Mouse (Mus musculus): ENCODE data around the gene Faf1. TPM values are rescaled to one million over a fixed set of nuclear protein-coding genes. Genes with fewer than 3 reads are reported as not detected.

Faf1 gene
- polyA plus RNA-seq (2014; fragmentation: Nextera tagmentation; extraction: Ambion mirVana): 30.3 and 32.1 TPM in 2 replicates

- ATAC-seq (ENCODE audit: insufficient read depth) (peak; percentile 98), DNase-seq (peak; percentile 99)
- Histone ChIP-seq H3K9me3 (ENCODE audit: low read depth, low read length) (no peaks in the 10 kb centered on the region), H3K9ac (peak within 1 kb of the TSS; percentile 84), H3K4me1 (ENCODE audit: insufficient read depth) (0 out of 2 replicates have a peak, but pooled peaks cover 4% of the 10 kb centered on the region), H3K36me3 (ENCODE audit: insufficient read depth) (no peaks in the 10 kb centered on the region), H3K4me3 (ENCODE audit: low read depth, low read length) (peak within 1 kb of the TSS; percentile 70), H3K4me2 (peak within 1 kb of the TSS; percentile 81), H3K27me3 (ENCODE audit: insufficient read depth, low read length) (no peaks in the 10 kb centered on the region), H3K27ac (ENCODE audit: low read depth) (peak within 1 kb of the TSS; percentile 96)
- under 1% methylated on average over 99 of the region's 107 CpGs for WGBS
- TF ChIP-seq CTCF (IDR thresholded peaks at IDR 0.05; ENCODE audit: low read depth): no peak; the same call in 1 of the 2 replicates
Measured at GRCm38 (mm10) chr4:109676218-109677215, at the start of gene Faf1. TSS of gene Faf1 (plus strand) at chr4:109676588.

DNA sequence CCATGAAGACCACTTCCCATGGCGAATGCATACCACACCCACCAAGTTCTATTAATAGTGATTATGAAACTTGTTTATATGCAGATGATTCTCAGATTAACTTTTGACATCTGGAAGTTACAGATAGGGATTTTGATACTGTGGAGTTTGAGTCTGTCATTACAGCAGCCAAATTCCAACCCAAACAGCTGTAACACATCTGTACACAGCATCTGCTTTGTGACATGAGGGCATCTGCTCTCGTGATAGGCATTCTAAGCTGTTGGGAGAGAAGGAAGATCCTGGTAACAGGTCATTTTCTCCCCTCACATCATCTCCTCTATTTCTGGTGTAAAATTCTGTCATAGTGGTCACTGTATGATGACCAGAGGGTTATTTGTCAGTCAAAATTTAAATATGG lies 46.2 kb upstream of the Faf1 start:
- DNase-seq (peak; percentile 80), ATAC-seq (ENCODE audit: insufficient read depth) (peak; percentile 95)
- Histone ChIP-seq H3K4me3 (ENCODE audit: low read depth, low read length) (no peak overlapping the region), H3K9me3 (ENCODE audit: low read depth, low read length) (no peaks in the 10 kb centered on the region), H3K4me1 (ENCODE audit: insufficient read depth) (no peaks in the 10 kb centered on the region), H3K27me3 (ENCODE audit: insufficient read depth, low read length) (no peaks in the 10 kb centered on the region), H3K36me3 (ENCODE audit: insufficient read depth) (no peaks in the 10 kb centered on the region), H3K27ac (ENCODE audit: low read depth) (no peak overlapping the region), H3K9ac (no peak overlapping the region), H3K4me2 (no peak overlapping the region)
- 30% methylated on average over 2 of the region's 2 CpGs for WGBS
- TF ChIP-seq CTCF (IDR thresholded peaks at IDR 0.05; ENCODE audit: low read depth): no peak

GRCm38 (mm10) chr4:109631029-109631428 lies 45.4 kb upstream of the Faf1 start:
- no peak overlapping the region for H3K9ac ChIP-seq
- DNase-seq (no peak), ATAC-seq (ENCODE audit: insufficient read depth) (no peak)
- no peaks in the 10 kb centered on the region for H3K9me3 ChIP-seq (ENCODE audit: low read depth, low read length)
- H3K4me3 ChIP-seq (ENCODE audit: low read depth, low read length): no peak overlapping the region
- H3K4me1 ChIP-seq (ENCODE audit: insufficient read depth): no peaks in the 10 kb centered on the region
- 65% methylated on average over 4 of the region's 4 CpGs for WGBS
- no peak overlapping the region for H3K4me2 ChIP-seq
- H3K27ac ChIP-seq (ENCODE audit: low read depth): no peak overlapping the region
- no peak for TF ChIP-seq CTCF (IDR thresholded peaks at IDR 0.05; ENCODE audit: low read depth)
- no peaks in the 10 kb centered on the region for H3K27me3 ChIP-seq (ENCODE audit: insufficient read depth, low read length)
- H3K36me3 ChIP-seq (ENCODE audit: insufficient read depth): no peaks in the 10 kb centered on the region

DNA sequence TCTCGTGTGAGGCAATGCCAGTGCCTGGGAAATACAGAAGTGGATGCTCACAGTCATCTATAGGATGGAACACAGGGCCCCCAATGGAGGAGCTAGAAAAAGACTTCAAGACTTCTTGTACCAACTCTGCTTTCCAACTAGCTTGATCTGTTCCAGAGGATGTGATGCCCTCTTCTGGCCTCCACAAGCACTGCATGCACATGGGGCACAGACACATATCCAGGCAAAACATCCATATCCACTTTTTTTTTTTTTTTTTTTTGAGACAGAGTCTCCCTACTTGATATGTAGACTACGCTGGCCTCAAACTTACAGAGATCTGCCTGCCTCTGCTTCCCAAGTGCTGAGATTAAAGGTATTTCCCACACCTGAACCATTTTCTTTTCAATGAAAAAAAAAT lies 41.4 kb upstream of the Faf1 start:
- Histone ChIP-seq H3K36me3 (ENCODE audit: insufficient read depth) (no peaks in the 10 kb centered on the region), H3K9ac (no peak overlapping the region), H3K4me2 (no peak overlapping the region), H3K9me3 (ENCODE audit: low read depth, low read length) (no peaks in the 10 kb centered on the region), H3K27me3 (ENCODE audit: insufficient read depth, low read length) (no peaks in the 10 kb centered on the region), H3K27ac (ENCODE audit: low read depth) (no peak overlapping the region), H3K4me1 (ENCODE audit: insufficient read depth) (no peaks in the 10 kb centered on the region), H3K4me3 (ENCODE audit: low read depth, low read length) (no peak overlapping the region)
- ATAC-seq (ENCODE audit: insufficient read depth) (no peak), DNase-seq (no peak)
- WGBS: 88% methylated on average over 2 of the region's 2 CpGs
- peak; percentile 23; the same call in 1 of the 2 replicates for TF ChIP-seq CTCF (IDR thresholded peaks at IDR 0.05; ENCODE audit: low read depth)

- Histone ChIP-seq H3K4me1 (ENCODE audit: insufficient read depth) (no peaks in the 10 kb centered on the region), H3K27me3 (ENCODE audit: insufficient read depth, low read length) (no peaks in the 10 kb centered on the region), H3K9ac (no peak overlapping the region), H3K27ac (ENCODE audit: low read depth) (no peak overlapping the region), H3K36me3 (ENCODE audit: insufficient read depth) (no peaks in the 10 kb centered on the region), H3K4me3 (ENCODE audit: low read depth, low read length) (no peak overlapping the region), H3K9me3 (ENCODE audit: low read depth, low read length) (no peaks in the 10 kb centered on the region), H3K4me2 (no peak overlapping the region)
- no peak for DNase-seq
- no peak for TF ChIP-seq CTCF (IDR thresholded peaks at IDR 0.05; ENCODE audit: low read depth)
- 86% methylated on average over 9 of the region's 9 CpGs for WGBS
- ATAC-seq (ENCODE audit: insufficient read depth): 0 out of 2 replicates have a peak, but pooled peaks have one; percentile 24
Measured at GRCm38 (mm10) chr4:109639356-109639755, 37.0 kb upstream of the Faf1 start.

- Histone ChIP-seq H3K4me3 (ENCODE audit: low read depth, low read length) (no peak overlapping the region), H3K27me3 (ENCODE audit: insufficient read depth, low read length) (no peaks in the 10 kb centered on the region), H3K9ac (no peak overlapping the region), H3K27ac (ENCODE audit: low read depth) (no peak overlapping the region), H3K36me3 (ENCODE audit: insufficient read depth) (no peaks in the 10 kb centered on the region), H3K9me3 (ENCODE audit: low read depth, low read length) (no peaks in the 10 kb centered on the region), H3K4me2 (no peak overlapping the region), H3K4me1 (ENCODE audit: insufficient read depth) (no peaks in the 10 kb centered on the region)
- 80% methylated on average over 7 of the region's 7 CpGs for WGBS
- DNase-seq (peak; percentile 47), ATAC-seq (ENCODE audit: insufficient read depth) (no peak)
- no peak for TF ChIP-seq CTCF (IDR thresholded peaks at IDR 0.05; ENCODE audit: low read depth)
Measured at GRCm38 (mm10) chr4:109640141-109640540, 36.2 kb upstream of the Faf1 start.

DNA sequence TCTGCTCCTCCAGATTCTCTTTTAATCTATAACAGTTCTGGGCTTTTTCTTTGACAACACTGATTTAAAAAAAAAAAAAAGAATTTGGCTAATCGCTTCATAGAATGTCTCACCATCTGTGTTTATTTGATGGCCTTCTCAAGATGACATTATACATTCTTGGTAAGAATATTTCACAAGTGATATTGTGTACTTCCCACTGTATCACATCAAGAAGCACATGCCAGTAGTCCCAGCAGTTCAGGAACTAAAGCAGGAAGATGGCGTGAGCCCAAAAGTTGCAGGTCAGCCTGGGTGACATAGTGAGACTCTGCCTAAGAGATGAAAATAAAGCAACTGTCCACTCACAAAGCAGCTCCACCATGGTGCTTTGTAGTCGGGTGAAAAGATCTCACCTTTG lies 34.9 kb upstream of the Faf1 start:
- Histone ChIP-seq H3K27me3 (ENCODE audit: insufficient read depth, low read length) (no peaks in the 10 kb centered on the region), H3K9me3 (ENCODE audit: low read depth, low read length) (no peaks in the 10 kb centered on the region), H3K4me2 (no peak overlapping the region), H3K9ac (no peak overlapping the region), H3K4me3 (ENCODE audit: low read depth, low read length) (no peak overlapping the region), H3K36me3 (ENCODE audit: insufficient read depth) (no peaks in the 10 kb centered on the region), H3K27ac (ENCODE audit: low read depth) (no peak overlapping the region), H3K4me1 (ENCODE audit: insufficient read depth) (no peaks in the 10 kb centered on the region)
- no peak for TF ChIP-seq CTCF (IDR thresholded peaks at IDR 0.05; ENCODE audit: low read depth)
- peak; percentile 67 for DNase-seq
- WGBS: 46% methylated on average over 3 of the region's 3 CpGs
- ATAC-seq (ENCODE audit: insufficient read depth): peak; percentile 70; the same call in 1 of the 2 replicates
